Mouse (Mus musculus): ENCODE results near the gene Sec61b. TPM values are rescaled to one million over a fixed set of nuclear protein-coding genes. Genes with fewer than 3 reads are reported as not detected.

Gene Sec61b
- polyA plus RNA-seq, 1 experiment from 2014 or later, result 244 TPM

DNA sequence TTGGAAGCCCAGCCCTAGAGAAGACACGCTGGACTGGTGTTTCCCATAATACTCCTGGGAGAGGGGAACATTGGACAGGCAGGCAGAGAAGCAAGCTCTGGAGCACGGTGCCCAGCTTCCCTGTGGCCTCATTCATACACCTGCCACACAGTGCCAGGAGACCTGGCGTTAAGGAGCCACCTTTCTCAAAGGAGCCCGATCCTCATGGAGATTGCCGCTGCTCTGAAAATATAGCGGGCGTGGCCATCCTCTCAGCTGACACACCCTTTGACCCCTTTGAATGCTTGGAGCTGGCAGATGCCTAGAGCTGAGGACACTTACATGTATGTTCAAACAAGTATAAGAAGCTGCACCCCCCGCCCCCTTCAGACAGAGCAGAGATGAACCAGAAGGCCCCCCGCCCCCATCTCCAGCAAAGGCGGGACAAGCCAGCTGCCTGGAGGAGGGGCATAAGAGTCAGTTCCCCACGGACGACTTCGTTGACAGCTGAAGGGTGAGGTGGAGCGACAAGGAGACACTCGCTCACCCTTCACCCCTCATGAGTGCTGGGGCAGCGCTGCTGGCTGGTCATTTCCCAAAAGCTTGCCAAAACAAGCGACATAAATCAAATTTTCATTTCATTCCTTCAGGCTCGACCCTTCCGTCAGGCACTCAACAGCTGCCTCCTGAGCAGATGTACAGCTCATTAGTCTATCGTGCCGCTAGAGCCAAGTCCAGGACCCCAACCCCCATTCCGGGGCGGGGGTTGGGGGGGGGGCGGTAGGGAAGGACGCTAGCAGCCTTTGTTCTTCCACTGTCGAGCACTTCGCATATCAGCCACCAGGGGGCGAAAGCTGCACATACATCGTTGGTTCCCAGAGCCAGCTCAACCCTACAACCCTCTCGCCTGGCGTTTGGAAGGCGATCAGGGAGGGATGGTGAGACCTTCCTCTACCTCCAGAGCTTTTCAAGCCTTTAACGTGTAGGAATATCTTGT is 36.8 kb upstream of the Sec61b start:
- 0% methylated on average over 33 of the region's 33 CpGs for WGBS
- peak overlapping the region; percentile 84 for H3K9ac ChIP-seq (ENCODE audit: low read depth, low read length)

DNA sequence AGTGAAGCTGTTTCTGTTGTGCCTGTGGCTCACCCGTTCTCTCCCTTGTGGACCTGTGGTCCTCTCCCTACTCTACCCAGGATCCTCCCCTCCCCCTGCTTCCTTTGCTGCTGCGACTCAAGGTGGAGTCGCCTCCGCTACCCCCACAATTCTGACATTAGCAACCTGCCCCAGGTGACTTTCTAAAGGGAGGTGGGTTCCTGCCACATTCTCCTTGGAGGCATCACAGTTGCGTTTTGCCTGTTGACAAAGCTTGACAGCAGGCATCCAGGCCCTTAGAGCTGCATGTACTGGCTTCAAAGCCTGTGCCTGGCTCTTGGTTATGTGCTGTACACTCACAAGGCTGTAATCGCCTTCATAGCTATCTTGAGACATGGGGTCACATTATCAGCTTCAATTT is 35.5 kb upstream of the Sec61b start:
- Histone ChIP-seq H3K4me1 (ENCODE audit: control insufficient read depth, insufficient read depth, low read depth, low read length) (peaks cover 10% of the 10 kb centered on the region), H3K4me2 (ENCODE audit: low read length) (no peak overlapping the region), H3K9me3 (ENCODE audit: control insufficient read depth, low read length) (no peaks in the 10 kb centered on the region), H3K36me3 (ENCODE audit: control insufficient read depth, insufficient read depth, low read length) (no peaks in the 10 kb centered on the region), H3K4me3 (ENCODE audit: low read length) (no peak overlapping the region), H3K27ac (ENCODE audit: low read depth, low read length) (no peak overlapping the region), H3K9ac (ENCODE audit: low read depth, low read length) (no peak overlapping the region), H3K27me3 (replicated peaks; ENCODE audit: control insufficient read depth, insufficient read depth, low read length) (no peaks in the 10 kb centered on the region)
- no peak for ATAC-seq
- 87% methylated on average over 6 of the region's 6 CpGs for WGBS

More for the DNA sequence above, 36.8 kb upstream of the Sec61b start:
- no peaks in the 10 kb centered on the region for H3K27me3 ChIP-seq (replicated peaks; ENCODE audit: control insufficient read depth, insufficient read depth, low read length)
- peak; percentile 87 for ATAC-seq
- H3K9me3 ChIP-seq (ENCODE audit: control insufficient read depth, low read length), result no peaks in the 10 kb centered on the region
- peaks cover 10% of the 10 kb centered on the region for H3K4me1 ChIP-seq (ENCODE audit: control insufficient read depth, insufficient read depth, low read depth, low read length)
- H3K36me3 ChIP-seq (ENCODE audit: control insufficient read depth, insufficient read depth, low read length), result no peaks in the 10 kb centered on the region
- peak overlapping the region; percentile 97 for H3K4me2 ChIP-seq (ENCODE audit: low read length)
- H3K27ac ChIP-seq (ENCODE audit: low read depth, low read length), result peak overlapping the region; percentile 80
- H3K4me3 ChIP-seq (ENCODE audit: low read length), result peak overlapping the region; percentile 53

DNA sequence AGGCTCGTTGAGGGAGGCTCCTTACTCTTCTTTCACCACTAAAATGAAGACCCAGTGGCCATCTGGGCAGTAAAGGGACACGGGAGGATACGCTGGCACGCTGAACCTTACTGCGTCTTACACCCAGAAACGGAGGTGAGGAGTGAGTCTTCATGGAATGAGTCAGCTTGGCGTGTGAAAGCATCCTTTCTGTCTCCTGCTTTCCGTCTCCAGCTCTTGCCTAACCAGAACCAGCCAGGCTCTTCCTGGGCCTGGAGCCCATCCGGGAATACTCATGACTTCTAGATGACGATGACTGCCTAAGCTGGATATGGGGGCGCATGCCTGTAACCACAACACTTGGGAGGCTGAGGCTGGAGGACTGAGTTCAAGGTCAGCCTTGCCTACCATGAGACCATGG is 33.5 kb upstream of the Sec61b start:
- no peak for ATAC-seq
- H3K27ac ChIP-seq (ENCODE audit: low read depth, low read length), result no peak overlapping the region
- no peaks in the 10 kb centered on the region for H3K27me3 ChIP-seq (replicated peaks; ENCODE audit: control insufficient read depth, insufficient read depth, low read length)
- no peak overlapping the region for H3K9ac ChIP-seq (ENCODE audit: low read depth, low read length)
- peaks cover 10% of the 10 kb centered on the region for H3K4me1 ChIP-seq (ENCODE audit: control insufficient read depth, insufficient read depth, low read depth, low read length)
- H3K4me3 ChIP-seq (ENCODE audit: low read length), result no peak overlapping the region
- H3K36me3 ChIP-seq (ENCODE audit: control insufficient read depth, insufficient read depth, low read length), result no peaks in the 10 kb centered on the region
- H3K9me3 ChIP-seq (ENCODE audit: control insufficient read depth, low read length), result no peaks in the 10 kb centered on the region
- 86% methylated on average over 11 of the region's 11 CpGs for WGBS
- no peak overlapping the region for H3K4me2 ChIP-seq (ENCODE audit: low read length)

DNA sequence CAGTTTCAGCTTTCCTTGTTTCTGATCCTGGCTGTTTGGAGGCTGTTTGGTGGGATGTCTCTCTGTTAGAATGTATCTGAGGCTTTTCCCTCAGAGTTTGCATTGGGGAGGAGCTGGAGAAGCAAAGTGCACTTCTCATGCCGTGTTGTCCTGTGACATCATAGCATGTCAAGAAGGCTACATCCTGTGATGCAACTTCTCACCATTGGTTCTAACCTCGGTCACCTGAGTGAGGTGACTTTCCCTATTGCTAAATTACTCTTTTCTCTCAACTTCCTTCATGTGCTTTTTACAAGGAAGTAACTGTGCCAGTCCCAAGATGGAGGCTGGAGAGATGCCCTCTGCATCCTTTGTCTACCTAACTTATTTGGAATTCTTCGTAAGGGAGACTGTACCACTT is 25.9 kb upstream of the Sec61b start:
- Histone ChIP-seq H3K9ac (ENCODE audit: low read depth, low read length) (no peak overlapping the region), H3K9me3 (ENCODE audit: control insufficient read depth, low read length) (no peaks in the 10 kb centered on the region), H3K4me2 (ENCODE audit: low read length) (no peak overlapping the region), H3K4me3 (ENCODE audit: low read length) (no peak overlapping the region), H3K27ac (ENCODE audit: low read depth, low read length) (no peak overlapping the region), H3K4me1 (ENCODE audit: control insufficient read depth, insufficient read depth, low read depth, low read length) (no peaks in the 10 kb centered on the region; the same call in 1 of the 2 replicates), H3K27me3 (replicated peaks; ENCODE audit: control insufficient read depth, insufficient read depth, low read length) (no peaks in the 10 kb centered on the region), H3K36me3 (ENCODE audit: control insufficient read depth, insufficient read depth, low read length) (no peaks in the 10 kb centered on the region)
- WGBS, result 96% methylated on average over 3 of the region's 3 CpGs
- no peak for ATAC-seq

DNA sequence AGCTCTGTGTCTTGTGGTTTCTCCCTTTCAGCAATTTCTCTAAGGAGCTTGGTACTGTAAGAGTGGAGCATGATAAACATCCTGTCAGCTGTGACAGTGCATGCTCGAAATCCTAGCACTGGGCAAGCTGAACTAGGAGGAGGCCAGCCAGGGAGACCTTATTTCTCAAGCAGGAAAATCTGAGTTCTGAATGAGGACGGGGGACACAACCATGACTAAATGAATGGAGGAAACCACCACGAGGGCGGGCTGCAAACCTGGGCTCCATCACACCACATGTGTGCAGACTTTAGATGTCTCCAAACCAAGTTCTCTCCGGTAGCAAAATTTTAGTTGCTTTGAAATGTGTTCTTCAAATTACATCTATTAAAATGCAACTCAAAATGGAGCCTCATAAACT is 25.3 kb upstream of the Sec61b start:
- no peaks in the 10 kb centered on the region; the same call in 1 of the 2 replicates for H3K9me3 ChIP-seq (ENCODE audit: control insufficient read depth, low read length)
- H3K27me3 ChIP-seq (replicated peaks; ENCODE audit: control insufficient read depth, insufficient read depth, low read length), result no peaks in the 10 kb centered on the region
- H3K4me2 ChIP-seq (ENCODE audit: low read length), result no peak overlapping the region
- no peak overlapping the region for H3K4me3 ChIP-seq (ENCODE audit: low read length)
- ATAC-seq, result no peak
- H3K4me1 ChIP-seq (ENCODE audit: control insufficient read depth, insufficient read depth, low read depth, low read length), result no peaks in the 10 kb centered on the region; the same call in 1 of the 2 replicates
- H3K9ac ChIP-seq (ENCODE audit: low read depth, low read length), result no peak overlapping the region
- 43% methylated on average over 5 of the region's 5 CpGs for WGBS
- H3K36me3 ChIP-seq (ENCODE audit: control insufficient read depth, insufficient read depth, low read length), result no peaks in the 10 kb centered on the region
- H3K27ac ChIP-seq (ENCODE audit: low read depth, low read length), result no peak overlapping the region

DNA sequence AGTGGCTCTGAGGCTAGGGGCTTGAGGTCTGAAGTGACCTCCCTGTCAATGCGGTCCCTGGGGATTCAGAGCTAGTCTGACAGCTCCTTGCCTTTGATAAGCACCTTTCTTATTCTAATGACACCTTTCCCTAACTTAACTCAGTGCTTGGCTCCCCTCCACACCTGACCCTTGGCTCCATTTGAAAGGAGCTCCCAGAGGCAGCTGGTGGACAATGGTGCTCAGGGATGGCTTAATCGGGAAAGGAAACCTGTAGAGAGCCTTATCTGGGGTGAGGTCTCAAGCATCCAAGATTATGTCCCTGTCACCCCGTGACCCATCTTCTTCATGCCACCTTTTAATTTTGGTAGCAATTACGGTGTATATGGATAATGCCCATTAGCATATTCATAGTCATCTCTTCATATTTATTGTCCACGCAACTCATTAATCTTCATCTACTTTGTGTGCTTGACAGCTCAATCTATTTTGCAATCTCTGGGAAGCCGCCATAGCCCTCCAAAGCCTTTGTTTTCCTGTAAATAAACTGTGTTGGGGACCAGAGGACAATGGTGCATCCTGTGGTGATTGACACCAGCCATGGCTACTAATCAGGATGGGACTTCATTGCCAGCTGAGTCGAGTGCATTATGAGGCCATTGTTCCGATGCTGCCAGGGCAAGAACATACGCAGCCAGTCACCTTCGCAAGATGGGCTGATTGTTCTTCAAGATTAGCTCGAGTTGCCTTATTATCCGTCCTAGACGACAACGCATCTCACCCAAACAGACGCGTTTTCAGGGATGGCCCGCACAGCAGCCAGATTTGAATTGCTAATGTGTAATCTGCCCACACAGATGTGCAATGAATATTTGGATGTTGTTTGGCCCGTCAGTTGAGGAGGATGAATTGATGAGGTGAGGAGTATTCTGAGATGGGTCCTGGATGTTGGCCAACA is 24.6 kb upstream of the Sec61b start:
- Histone ChIP-seq H3K27ac (ENCODE audit: low read depth, low read length) (no peak overlapping the region), H3K4me3 (ENCODE audit: low read length) (no peak overlapping the region), H3K36me3 (ENCODE audit: control insufficient read depth, insufficient read depth, low read length) (no peaks in the 10 kb centered on the region), H3K27me3 (replicated peaks; ENCODE audit: control insufficient read depth, insufficient read depth, low read length) (no peaks in the 10 kb centered on the region), H3K4me1 (ENCODE audit: control insufficient read depth, insufficient read depth, low read depth, low read length) (no peaks in the 10 kb centered on the region; the same call in 1 of the 2 replicates), H3K4me2 (ENCODE audit: low read length) (no peak overlapping the region), H3K9ac (ENCODE audit: low read depth, low read length) (no peak overlapping the region), H3K9me3 (ENCODE audit: control insufficient read depth, low read length) (peaks cover 3% of the 10 kb centered on the region; the same call in 1 of the 2 replicates)
- ATAC-seq, result 0 out of 2 replicates have a peak, but pooled peaks have one; percentile 40
- WGBS, result 13% methylated on average over 18 of the region's 18 CpGs

DNA sequence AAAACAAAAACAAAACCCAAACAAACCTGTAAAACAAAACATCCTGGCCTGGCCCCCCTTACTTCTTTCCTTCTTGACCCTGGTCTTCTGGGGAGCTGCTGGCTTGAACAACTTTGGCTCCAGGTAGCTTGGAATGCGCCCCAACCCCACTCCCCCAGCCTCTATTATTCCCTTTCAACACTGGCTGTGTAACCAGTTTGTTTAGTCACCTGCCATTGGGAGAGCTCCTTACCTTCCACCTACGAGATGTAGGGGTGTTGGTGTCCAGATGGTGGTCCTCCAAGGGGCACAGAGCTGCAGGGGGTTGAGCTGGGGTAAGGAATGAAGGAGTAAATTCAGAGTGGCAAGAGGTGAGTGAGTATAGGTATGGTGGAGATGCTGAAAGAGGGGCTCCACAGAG is 7.3 kb upstream of the Sec61b start:
- H3K27ac ChIP-seq (ENCODE audit: low read depth, low read length), result no peak overlapping the region
- peaks cover 25% of the 10 kb centered on the region for H3K9me3 ChIP-seq (ENCODE audit: control insufficient read depth, low read length)
- WGBS, result 94% methylated on average over 2 of the region's 2 CpGs
- no peak overlapping the region for H3K9ac ChIP-seq (ENCODE audit: low read depth, low read length)
- H3K4me2 ChIP-seq (ENCODE audit: low read length), result no peak overlapping the region
- no peak; the same call in 1 of the 2 replicates for ATAC-seq
- H3K36me3 ChIP-seq (ENCODE audit: control insufficient read depth, insufficient read depth, low read length), result peaks cover 47% of the 10 kb centered on the region
- H3K4me3 ChIP-seq (ENCODE audit: low read length), result no peak overlapping the region
- H3K4me1 ChIP-seq (ENCODE audit: control insufficient read depth, insufficient read depth, low read depth, low read length), result no peaks in the 10 kb centered on the region
- H3K27me3 ChIP-seq (replicated peaks; ENCODE audit: control insufficient read depth, insufficient read depth, low read length), result no peaks in the 10 kb centered on the region

DNA sequence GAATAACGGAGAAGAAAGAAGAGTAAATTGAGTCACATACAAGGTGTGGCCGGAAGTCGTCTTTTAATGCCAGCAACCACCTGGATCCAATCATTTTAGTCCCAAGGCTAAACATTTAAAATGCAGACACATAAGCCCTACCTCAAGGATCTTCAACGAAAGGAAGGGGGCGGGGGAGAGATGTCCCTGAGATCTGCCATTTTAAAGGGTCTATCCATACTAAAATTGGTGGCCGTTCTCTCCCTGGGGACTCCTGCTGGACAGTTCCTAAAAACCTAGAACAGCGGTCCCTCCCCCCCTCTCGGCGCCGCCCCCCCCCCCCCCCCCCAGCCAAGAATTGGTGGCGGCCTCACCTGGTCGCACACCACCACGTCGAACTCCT is 881 bp upstream of the Sec61b start:
- Histone ChIP-seq H3K9ac (ENCODE audit: low read depth, low read length) (peak overlapping the region; percentile 94), H3K27me3 (replicated peaks; ENCODE audit: control insufficient read depth, insufficient read depth, low read length) (no peaks in the 10 kb centered on the region), H3K4me3 (ENCODE audit: low read length) (peak overlapping the region; percentile 83), H3K9me3 (ENCODE audit: control insufficient read depth, low read length) (peaks cover 19% of the 10 kb centered on the region), H3K27ac (ENCODE audit: low read depth, low read length) (peak overlapping the region; percentile 98), H3K4me1 (ENCODE audit: control insufficient read depth, insufficient read depth, low read depth, low read length) (peaks cover 17% of the 10 kb centered on the region), H3K4me2 (ENCODE audit: low read length) (peak overlapping the region; percentile 86), H3K36me3 (ENCODE audit: control insufficient read depth, insufficient read depth, low read length) (peaks cover 40% of the 10 kb centered on the region)
- WGBS, result 2% methylated on average over 9 of the region's 14 CpGs
- ATAC-seq, result peak; percentile 10; the same call in 1 of the 2 replicates
